Mouse (Mus musculus) lung, adult 10 weeks (tissue): ENCODE data around the gene Crlf1. TPM values are rescaled to one million over a fixed set of nuclear protein-coding genes. Genes with fewer than 3 reads are reported as not detected.

ENCODE experiments used
- polyA plus RNA-seq: library from polyadenylated mRNA; stranded (reverse); fragments of 350-450 nt; fragmentation: Illumina TruSeq; extraction: RNeasy Lipid Tissue Mini Kit (QIAGEN cat#74804); gene quantifications from one replicate; pipeline ENCODE4 v1.2.3, GENCODE M21; 2014; ENCODE audit warnings: low read depth, low replicate concordance; ENCODE audit not compliant: insufficient read depth

The Crlf1 gene
- polyA plus RNA-seq, result 13.8 TPM

GRCm38 (mm10) chr8:70492664-70493640, at the start of gene Crlf1:
Crlf1 (plus strand) TSS chr8:70493158.

GRCm38 (mm10) chr8:70476333-70477268, 16.4 kb upstream of the Crlf1 start, which contains the start of gene Klhl26:
Klhl26 (minus strand) TSS chr8:70476968.

GRCm38 (mm10) chr8:70486941-70487520, 5.9 kb upstream of the Crlf1 start, which contains the start of gene Tmem59l:
Tmem59l (minus strand) TSS chr8:70487358.

GRCm38 (mm10) chr8:70506328-70507026, 13.5 kb downstream of the Crlf1 start, which contains the start of gene Rex1bd:
Rex1bd (minus strand) TSS chr8:70506752.

GRCm38 (mm10) chr8:70510228-70510915, 17.4 kb downstream of the Crlf1 start, which contains the start of gene Uba52:
Uba52 (minus strand) TSS chr8:70510801.

GRCm38 (mm10) chr8:70527512-70528181, 34.7 kb downstream of the Crlf1 start, which contains the start of the genes Fkbp8 and Kxd1:
Fkbp8 (plus strand) TSS chr8:70527724.
Kxd1 (minus strand) TSS chr8:70527956.

GRCm38 (mm10) chr8:70539077-70539813, 46.3 kb downstream of the Crlf1 start, which contains the start of gene Ell:
Ell (plus strand) TSS chr8:70539457.

Other genes with a start within 250 kb of the Crlf1 start
- 25.3 TPM for gene Homer3, start 210.3 kb upstream of the Crlf1 start, polyA plus RNA-seq
- 24.8 TPM for gene Ddx49, start 190.7 kb upstream of the Crlf1 start, polyA plus RNA-seq
- 129 TPM for gene Cope, start 190.6 kb upstream of the Crlf1 start, polyA plus RNA-seq
- 0.44 TPM for gene Cers1, start 177.4 kb upstream of the Crlf1 start, polyA plus RNA-seq
- 0.28 TPM for gene Gdf1, start 163.3 kb upstream of the Crlf1 start, polyA plus RNA-seq
- 14.7 TPM for gene Upf1, start 139.9 kb upstream of the Crlf1 start, polyA plus RNA-seq
- 0.21 TPM for gene Comp, start 119.6 kb upstream of the Crlf1 start, polyA plus RNA-seq
- gene Crtc1, start 53.6 kb upstream of the Crlf1 start, polyA plus RNA-seq, result 3.0 TPM
- gene Klhl26, start 16.2 kb upstream of the Crlf1 start, polyA plus RNA-seq, result 10.1 TPM
- gene Tmem59l, start 5.8 kb upstream of the Crlf1 start, polyA plus RNA-seq, result 7.8 TPM
- 98.1 TPM for gene Rex1bd, start 13.6 kb downstream of the Crlf1 start, polyA plus RNA-seq
- gene Uba52, start 17.6 kb downstream of the Crlf1 start, polyA plus RNA-seq, result 1,654 TPM
- gene Fkbp8, start 34.6 kb downstream of the Crlf1 start, polyA plus RNA-seq, result 190 TPM
- gene Kxd1, start 34.8 kb downstream of the Crlf1 start, polyA plus RNA-seq, result 48.0 TPM
- gene Ell, start 46.3 kb downstream of the Crlf1 start, polyA plus RNA-seq, result 9.7 TPM
- 26.4 TPM for gene Isyna1, start 101.2 kb downstream of the Crlf1 start, polyA plus RNA-seq
- 54.0 TPM for gene Ssbp4, start 115.7 kb downstream of the Crlf1 start, polyA plus RNA-seq
- gene Lrrc25, start 123.0 kb downstream of the Crlf1 start, polyA plus RNA-seq, result 6.2 TPM
- gene Gdf15, start 139.3 kb downstream of the Crlf1 start, polyA plus RNA-seq, result 1.6 TPM
- gene Pgpep1, start 167.2 kb downstream of the Crlf1 start, polyA plus RNA-seq, result 17.7 TPM
- 81.6 TPM for gene Lsm4, start 180.1 kb downstream of the Crlf1 start, polyA plus RNA-seq
- 145 TPM for gene Jund, start 205.8 kb downstream of the Crlf1 start, polyA plus RNA-seq
- not detected for gene Iqcn, start 210.3 kb downstream of the Crlf1 start, polyA plus RNA-seq
- gene Gm3336, start 225.4 kb downstream of the Crlf1 start, polyA plus RNA-seq, result 0.66 TPM
- gene Pde4c, start 230.6 kb downstream of the Crlf1 start, polyA plus RNA-seq, result 1.1 TPM